In the genomic region with DNA sequence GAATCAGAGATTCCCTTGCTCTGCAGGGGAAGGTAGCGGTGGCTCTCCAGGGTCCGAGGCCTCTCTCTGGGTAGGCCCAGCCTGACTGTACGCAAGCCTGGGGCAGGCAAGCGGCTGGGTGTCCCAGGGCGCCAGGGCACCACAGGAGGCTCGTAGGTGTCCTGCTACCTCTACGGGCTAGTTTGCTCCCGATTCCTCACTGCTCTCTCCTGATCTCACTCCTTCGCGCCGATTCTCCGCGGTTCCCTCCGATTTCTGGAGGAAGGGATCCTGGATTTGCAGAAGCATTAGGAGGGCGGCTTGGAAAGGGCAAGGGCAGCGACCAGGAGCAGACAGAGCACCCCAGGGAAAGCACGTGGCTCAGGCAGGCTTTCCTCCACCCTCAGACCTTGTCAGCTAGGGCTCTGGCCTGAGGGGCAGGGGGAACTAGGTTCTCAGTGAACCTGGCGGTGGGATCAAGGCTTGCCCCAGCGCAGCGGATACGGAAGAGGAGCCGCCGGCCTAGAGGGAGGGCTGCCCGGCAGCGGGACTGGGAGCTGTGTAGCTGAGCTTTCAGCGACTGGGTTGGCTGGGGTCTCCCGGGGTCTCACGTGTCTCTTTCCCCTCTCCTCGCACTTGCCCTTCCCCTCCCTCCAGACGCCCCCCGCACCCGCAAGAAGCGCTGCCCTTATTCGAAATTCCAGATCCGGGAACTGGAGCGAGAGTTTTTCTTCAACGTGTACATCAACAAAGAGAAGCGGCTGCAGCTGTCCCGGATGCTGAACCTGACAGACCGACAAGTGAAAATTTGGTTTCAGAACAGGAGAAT, we compare ENCODE assay signal across 16 mouse cellular contexts. TPM values are rescaled to one million over a fixed set of nuclear protein-coding genes. Genes with fewer than 3 reads are reported as not detected.
A peak's percentile ranks its signal among the peaks of the same experiment; 100 is the strongest.
DNase-seq lines count a peak whose midpoint lies in the region; ATAC-seq lines count a peak whose summit lies in the region.
"Had no signal": no experiment of that assay in that cellular context is flagged by ENCODE, and none has a peak within 500 bp of the region (broad histone marks: within the 10 kb centered on the region; RNA-seq: fewer than 3 reads in every experiment).

No protein-coding gene starts in this region.

- no peak overlapping the region for H3K4me2 ChIP-seq in midbrain, embryonic 16.5 days (ENCODE audit: low read length)
- H3K4me2 ChIP-seq: embryonic facial prominence, embryonic 15.5 days; liver, embryonic 15.5 days had no signal

- no peaks in the 10 kb centered on the region for H3K9me3 ChIP-seq in midbrain, embryonic 10.5 days (replicated peaks)
- H3K9me3 ChIP-seq in midbrain, embryonic 16.5 days (replicated peaks; ENCODE audit: control insufficient read depth, low read length, poor library complexity, severe bottlenecking): no peaks in the 10 kb centered on the region
- no peaks in the 10 kb centered on the region for H3K9me3 ChIP-seq in limb, embryonic 10.5 days (replicated peaks)
- H3K9me3 ChIP-seq: embryonic facial prominence, embryonic 15.5 days; liver, embryonic 15.5 days had no signal

- intact Hi-C loops in gastrocnemius, postnatal 14 days (cut with DNase I; ENCODE audit: low total_unique reads): no loop called here

- H3K4me3 ChIP-seq in midbrain, embryonic 10.5 days: no peak overlapping the region
- H3K4me3 ChIP-seq in midbrain, embryonic 16.5 days (ENCODE audit: low read depth, low read length): no peak overlapping the region
- peak overlapping the region; percentile 57 for H3K4me3 ChIP-seq in limb, embryonic 10.5 days
- H3K4me3 ChIP-seq: embryonic facial prominence, embryonic 15.5 days; liver, embryonic 15.5 days had no signal

- no peak overlapping the region for H3K27ac ChIP-seq in midbrain, embryonic 10.5 days (replicated peaks)
- no peak overlapping the region for H3K27ac ChIP-seq in midbrain, embryonic 16.5 days (ENCODE audit: low read length)
- peak overlapping the region; percentile 93 for H3K27ac ChIP-seq in limb, embryonic 10.5 days
- H3K27ac ChIP-seq: embryonic facial prominence, embryonic 15.5 days; hindbrain, postnatal 0 days; liver, embryonic 15.5 days had no signal

- H3K4me1 ChIP-seq in midbrain, embryonic 10.5 days: peaks cover 3% of the 10 kb centered on the region; the same call in 1 of the 2 replicates
- H3K4me1 ChIP-seq in midbrain, embryonic 16.5 days (ENCODE audit: control insufficient read depth, insufficient read depth, low read length): no peaks in the 10 kb centered on the region
- H3K4me1 ChIP-seq in limb, embryonic 10.5 days: peaks cover 63% of the 10 kb centered on the region
- H3K4me1 ChIP-seq: embryonic facial prominence, embryonic 15.5 days; liver, embryonic 15.5 days had no signal

- H3K36me3 ChIP-seq in midbrain, embryonic 10.5 days: no peaks in the 10 kb centered on the region
- no peaks in the 10 kb centered on the region for H3K36me3 ChIP-seq in midbrain, embryonic 16.5 days (ENCODE audit: control insufficient read depth, insufficient read depth, low read length)
- no peaks in the 10 kb centered on the region for H3K36me3 ChIP-seq in limb, embryonic 10.5 days
- H3K36me3 ChIP-seq: embryonic facial prominence, embryonic 15.5 days; liver, embryonic 15.5 days had no signal

- no peak overlapping the region for H3K9ac ChIP-seq in midbrain, embryonic 16.5 days (ENCODE audit: low read depth, low read length)
- H3K9ac ChIP-seq: embryonic facial prominence, embryonic 15.5 days; forebrain, postnatal 0 days; liver, embryonic 15.5 days had no signal

- no peak for ATAC-seq in midbrain, embryonic 16.5 days
- ATAC-seq: forebrain, postnatal 0 days; hindbrain, postnatal 0 days had no signal

- DNase-seq in gastrocnemius, postnatal 14 days: peak; percentile 50
- no peak for DNase-seq in gastrocnemius, postnatal 4 days (ENCODE audit: low spot score in 2 of 2)
- peak; percentile 74 for DNase-seq in midbrain, embryonic 10.5 days (ENCODE audit: low spot score)
- peak; percentile 81 for DNase-seq in limb, embryonic 10.5 days (ENCODE audit: low spot score)
- peak; percentile 44 for DNase-seq in skeletal muscle tissue, adult 2 months (ENCODE audit: low read depth, low spot score)
- DNase-seq in layer of hippocampus, adult 9-10 months (ENCODE audit: low spot score): no peak
- no peak for DNase-seq in cerebellum, adult 11 months
- DNase-seq: cerebellum, adult 9-10 months; forebrain, postnatal 0 days; right cerebral cortex, postnatal 4 days had no signal

- H3K27me3 ChIP-seq in midbrain, embryonic 10.5 days (ENCODE audit: low read depth, poor library complexity, severe bottlenecking): peaks cover 100% of the 10 kb centered on the region
- H3K27me3 ChIP-seq in midbrain, embryonic 16.5 days (ENCODE audit: control insufficient read depth, insufficient read depth, low read depth, low read length): peaks cover 90% of the 10 kb centered on the region
- peaks cover 100% of the 10 kb centered on the region for H3K27me3 ChIP-seq in limb, embryonic 10.5 days (ENCODE audit: low read depth, poor library complexity, severe bottlenecking)

- WGBS in midbrain, embryonic 10.5 days: under 1% methylated on average over 40 of the region's 40 CpGs
- under 1% methylated on average over 36 of the region's 40 CpGs for WGBS in midbrain, embryonic 16.5 days
- under 1% methylated on average over 40 of the region's 40 CpGs for WGBS in limb, embryonic 10.5 days

RNA-seq across cellular contexts. Expression of gene Hoxc11, which starts 1.8 kb away (rescaled TPM):
- 1 to 10 TPM; 6.6 to 9.1 TPM for total RNA-seq in gastrocnemius, postnatal 14 days (2021)
- 10 to 100 TPM; 11.0 to 12.0 TPM for total RNA-seq in gastrocnemius, postnatal 4 days (2021)
- not detected in 2 replicates for polyA plus RNA-seq in midbrain, embryonic 10.5 days (2016; fragmentation: Nextera tagmentation; extraction: Ambion mirVana)
- polyA plus RNA-seq in midbrain, embryonic 16.5 days (2015; fragmentation: Nextera tagmentation; extraction: Ambion mirVana): not detected in 2 replicates
- polyA plus RNA-seq in limb, embryonic 10.5 days (2016; fragmentation: Nextera tagmentation; extraction: Ambion mirVana): 2.4 and 4.7 TPM in 2 replicates
- total RNA-seq: forebrain, postnatal 0 days; hindbrain, postnatal 0 days; layer of hippocampus, postnatal 25 days had no signal
- polyA plus RNA-seq: embryonic facial prominence, embryonic 15.5 days; forebrain, postnatal 0 days; heart, embryonic 14.5 days; hindbrain, postnatal 0 days; liver, embryonic 15.5 days had no signal

RNA-seq across cellular contexts. Expression of gene Hoxc10, which starts 10.6 kb away (rescaled TPM):
- 10 to 100 TPM; 47.9 to 48.0 TPM for total RNA-seq in gastrocnemius, postnatal 14 days (2021)
- 10 to 100 TPM; 45.2 to 46.4 TPM for total RNA-seq in gastrocnemius, postnatal 4 days (2021)
- polyA plus RNA-seq in midbrain, embryonic 10.5 days (2016; fragmentation: Nextera tagmentation; extraction: Ambion mirVana): not detected in 2 replicates
- not detected in 2 replicates for polyA plus RNA-seq in midbrain, embryonic 16.5 days (2015; fragmentation: Nextera tagmentation; extraction: Ambion mirVana)
- 21.4 and 51.4 TPM in 2 replicates for polyA plus RNA-seq in limb, embryonic 10.5 days (2016; fragmentation: Nextera tagmentation; extraction: Ambion mirVana)
- total RNA-seq: forebrain, postnatal 0 days; hindbrain, postnatal 0 days; layer of hippocampus, postnatal 25 days had no signal
- polyA plus RNA-seq: embryonic facial prominence, embryonic 15.5 days; forebrain, postnatal 0 days; heart, embryonic 14.5 days; hindbrain, postnatal 0 days; liver, embryonic 15.5 days had no signal

RNA-seq across cellular contexts. Expression of gene Hoxc5, which starts 11.2 kb away (rescaled TPM):
- 1 to 10 TPM; 1.4 to 1.8 TPM for total RNA-seq in gastrocnemius, postnatal 14 days (2021)
- total RNA-seq in gastrocnemius, postnatal 4 days (2021): 1 to 10 TPM; 4.1 to 5.0 TPM
- 0.04 and 0.06 TPM in 2 replicates for polyA plus RNA-seq in midbrain, embryonic 10.5 days (2016; fragmentation: Nextera tagmentation; extraction: Ambion mirVana)
- polyA plus RNA-seq in midbrain, embryonic 16.5 days (2015; fragmentation: Nextera tagmentation; extraction: Ambion mirVana): 0.22 TPM in 1 of 2 replicates, not detected in the other
- 10.6 and 12.7 TPM in 2 replicates for polyA plus RNA-seq in limb, embryonic 10.5 days (2016; fragmentation: Nextera tagmentation; extraction: Ambion mirVana)
- total RNA-seq: forebrain, postnatal 0 days; layer of hippocampus, postnatal 25 days had no signal
- polyA plus RNA-seq: forebrain, postnatal 0 days had no signal

RNA-seq across cellular contexts. Expression of gene Hoxc12, which starts 19.5 kb away (rescaled TPM):
- under 1 TPM in 1 of 2 experiments, not detected in 1; 0.22 TPM for total RNA-seq in gastrocnemius, postnatal 14 days (2021)
- total RNA-seq in gastrocnemius, postnatal 4 days (2021): not detected
- not detected in 2 replicates for polyA plus RNA-seq in midbrain, embryonic 10.5 days (2016; fragmentation: Nextera tagmentation; extraction: Ambion mirVana)
- polyA plus RNA-seq in midbrain, embryonic 16.5 days (2015; fragmentation: Nextera tagmentation; extraction: Ambion mirVana): not detected in 2 replicates
- polyA plus RNA-seq in limb, embryonic 10.5 days (2016; fragmentation: Nextera tagmentation; extraction: Ambion mirVana): 0.36 TPM in 1 of 2 replicates, not detected in the other
- total RNA-seq: forebrain, postnatal 0 days; hindbrain, postnatal 0 days; layer of hippocampus, postnatal 25 days had no signal
- polyA plus RNA-seq: forebrain, postnatal 0 days; heart, embryonic 14.5 days; hindbrain, postnatal 0 days; liver, embryonic 15.5 days had no signal

RNA-seq across cellular contexts. Expression of gene Hoxc9, which starts 20.2 kb away (rescaled TPM):
- 1 to 10 TPM; 5.7 to 5.8 TPM for total RNA-seq in gastrocnemius, postnatal 14 days (2021)
- 1 to 10 TPM; 8.4 to 8.6 TPM for total RNA-seq in gastrocnemius, postnatal 4 days (2021)
- polyA plus RNA-seq in midbrain, embryonic 10.5 days (2016; fragmentation: Nextera tagmentation; extraction: Ambion mirVana): not detected in 2 replicates
- not detected in 2 replicates for polyA plus RNA-seq in midbrain, embryonic 16.5 days (2015; fragmentation: Nextera tagmentation; extraction: Ambion mirVana)
- polyA plus RNA-seq in limb, embryonic 10.5 days (2016; fragmentation: Nextera tagmentation; extraction: Ambion mirVana): 4.4 and 6.9 TPM in 2 replicates
- total RNA-seq: forebrain, postnatal 0 days; hindbrain, postnatal 0 days; layer of hippocampus, postnatal 25 days had no signal
- polyA plus RNA-seq: embryonic facial prominence, embryonic 15.5 days; forebrain, postnatal 0 days; heart, embryonic 14.5 days; hindbrain, postnatal 0 days; liver, embryonic 15.5 days had no signal

Comparison
In these comparisons a context has a peak if more than half of its experiments do, and no peak if none do; other contexts are left out.
1. DNase-seq: peak in gastrocnemius, postnatal 14 days (single experiment), midbrain, embryonic 10.5 days (single experiment), limb, embryonic 10.5 days (single experiment) and skeletal muscle tissue, adult 2 months (single experiment); none in gastrocnemius, postnatal 4 days (0 of 2), layer of hippocampus, adult 9-10 months (single experiment) and cerebellum, adult 11 months (single experiment).
2. RNA of gene Hoxc10, which starts 10.6 kb away (polyA plus RNA-seq): 21.4 to 51.4 TPM in limb, embryonic 10.5 days; not detected in midbrain, embryonic 10.5 days and not detected in midbrain, embryonic 16.5 days; every median in the first group is over 10 times any median in the second.